Mouse (Mus musculus): ENCODE results near the gene Gtpbp10.

Gene Gtpbp10

GRCm38 (mm10) chr5:5559079-5559740, at the start of gene Gtpbp10:
Gene Gtpbp10 (minus strand): TSS chr5:5559538.
- in situ Hi-C loops (cut with MboI; ENCODE audit: unreplicated experiment in 2 of 2), result no loop called here

- in situ Hi-C loops (cut with MboI; ENCODE audit: unreplicated experiment in 2 of 2), result no loop called here
Observed at GRCm38 (mm10) chr5:5587686-5588085, 28.3 kb upstream of the Gtpbp10 start.

- in situ Hi-C loops (cut with MboI; ENCODE audit: unreplicated experiment in 2 of 2), result no loop called here
Observed at GRCm38 (mm10) chr5:5573749-5574317, 14.5 kb upstream of the Gtpbp10 start, which contains the start of gene Gm8773. Gene Gm8773 (plus strand): TSS chr5:5573799.

DNA sequence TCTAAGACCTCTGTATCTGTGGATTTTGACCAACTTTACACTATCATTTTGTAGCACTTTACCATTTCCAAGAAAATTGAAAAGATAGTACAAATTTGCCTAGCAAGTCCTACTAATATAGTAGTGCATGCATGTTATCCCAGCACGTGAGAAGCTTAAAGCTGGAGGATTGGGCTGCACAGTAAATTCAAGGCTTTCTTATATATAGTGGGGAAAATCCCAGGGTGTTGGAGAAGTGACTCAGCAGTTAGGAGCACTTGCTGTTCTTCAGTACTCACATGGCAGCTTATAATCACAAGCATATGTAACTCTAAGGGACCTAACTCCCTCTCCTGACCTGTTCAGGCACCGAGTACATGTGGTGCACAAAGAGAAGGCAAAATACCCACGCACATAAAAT, 3.1 kb upstream of the Gtpbp10 start:
- in situ Hi-C loops (cut with MboI; ENCODE audit: unreplicated experiment in 2 of 2), result no loop called here

GRCm38 (mm10) chr5:5561041-5561706, 1.8 kb upstream of the Gtpbp10 start:
- in situ Hi-C loops (cut with MboI; ENCODE audit: unreplicated experiment in 2 of 2), result no loop called here

- in situ Hi-C loops (cut with MboI; ENCODE audit: unreplicated experiment in 2 of 2), result no loop called here
Observed at GRCm38 (mm10) chr5:5559798-5560197, 460 bp upstream of the Gtpbp10 start.

- in situ Hi-C loops (cut with MboI; ENCODE audit: unreplicated experiment in 2 of 2), result no loop called here
Observed at GRCm38 (mm10) chr5:5551110-5551509, 8.2 kb downstream of the Gtpbp10 start.

DNA sequence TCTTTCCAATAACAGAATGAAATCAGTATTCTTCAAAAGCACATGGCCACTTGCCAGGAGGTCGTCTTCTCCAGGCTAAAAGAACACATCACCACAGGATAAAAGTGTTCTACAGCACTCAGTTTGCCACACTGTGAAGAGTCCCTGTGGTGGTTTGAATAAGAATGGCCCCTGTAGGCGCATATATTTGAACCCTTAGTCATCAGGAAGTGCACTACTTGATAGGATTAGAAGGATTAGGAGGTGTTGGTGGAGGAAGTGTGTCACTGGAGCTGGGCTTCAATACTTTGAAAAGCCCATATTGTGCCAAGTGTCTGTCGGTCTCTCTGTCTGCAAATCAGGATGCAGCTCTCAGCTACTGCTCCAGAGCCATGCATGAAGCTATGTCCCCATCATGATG, 19.0 kb downstream of the Gtpbp10 start:
- in situ Hi-C loops (cut with MboI; ENCODE audit: unreplicated experiment in 2 of 2), result no loop called here

- in situ Hi-C loops (cut with MboI; ENCODE audit: unreplicated experiment in 2 of 2), result no loop called here
Observed at GRCm38 (mm10) chr5:5539771-5540170, 19.6 kb downstream of the Gtpbp10 start.

DNA sequence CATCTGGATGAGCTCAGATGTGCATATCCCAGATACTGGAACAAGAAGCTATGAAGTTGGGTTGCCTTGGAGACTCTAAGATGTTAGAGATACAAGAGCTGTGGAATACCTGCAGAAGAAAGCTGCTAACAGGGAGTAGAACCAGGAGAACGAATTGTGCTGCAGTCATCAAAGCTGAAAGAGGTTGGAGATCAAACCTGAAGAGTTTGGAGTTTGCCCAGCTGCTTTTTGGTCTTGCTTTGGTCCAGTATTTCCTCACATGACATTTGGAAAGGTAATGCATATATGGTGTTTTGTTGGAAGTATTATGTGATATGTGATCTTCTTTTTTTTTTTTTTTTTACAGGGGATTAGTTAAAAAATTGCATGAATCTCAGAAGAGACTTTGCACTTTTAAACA, 23.2 kb downstream of the Gtpbp10 start:
- in situ Hi-C loops (cut with MboI; ENCODE audit: unreplicated experiment in 2 of 2), result no loop called here

DNA sequence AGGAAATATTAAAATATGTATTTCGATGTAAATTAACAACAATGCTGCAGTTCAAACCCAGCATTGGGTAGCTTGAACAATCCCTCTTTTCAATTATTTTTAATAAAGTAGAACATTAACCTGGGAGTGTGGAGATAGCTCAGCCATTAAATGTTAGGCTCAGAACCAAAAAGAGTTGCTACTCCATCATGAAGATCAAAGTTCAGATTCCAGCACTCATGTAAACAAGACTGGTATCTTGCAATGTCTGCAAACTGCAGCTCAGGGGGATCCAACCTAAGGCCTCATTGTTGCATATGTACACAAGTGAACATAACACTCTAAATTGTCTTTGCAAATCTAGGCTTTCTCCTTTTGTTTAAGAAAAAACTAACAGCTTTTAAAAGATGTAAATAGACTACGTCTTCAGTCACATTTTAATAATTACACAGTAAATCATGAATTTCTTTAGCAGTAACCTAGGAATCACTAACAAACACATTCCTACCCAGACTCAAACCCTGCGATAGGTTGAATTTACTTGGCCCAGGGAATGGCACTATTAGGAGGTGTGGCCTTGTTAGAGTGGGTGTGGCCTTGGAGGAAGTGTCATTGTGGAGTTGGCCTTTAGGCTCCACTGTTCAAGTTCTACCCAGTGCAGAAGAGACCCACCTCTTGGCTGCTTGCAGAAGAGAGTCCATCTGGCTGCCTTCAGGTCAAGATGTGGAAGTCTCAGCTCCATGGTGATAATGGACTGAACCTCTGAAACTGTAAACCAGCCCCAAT, 25.5 kb downstream of the Gtpbp10 start:
- in situ Hi-C loops (cut with MboI; ENCODE audit: unreplicated experiment in 2 of 2), result no loop called here

- in situ Hi-C loops (cut with MboI; ENCODE audit: unreplicated experiment in 2 of 2), result no loop called here
Observed at GRCm38 (mm10) chr5:5515411-5515810, 43.9 kb downstream of the Gtpbp10 start.

- in situ Hi-C loops (cut with MboI; ENCODE audit: unreplicated experiment in 2 of 2), result no loop called here
Observed at GRCm38 (mm10) chr5:5514196-5515076, 44.9 kb downstream of the Gtpbp10 start, which contains the start of gene Cldn12. Gene Cldn12 (minus strand): TSS chr5:5514958.

DNA sequence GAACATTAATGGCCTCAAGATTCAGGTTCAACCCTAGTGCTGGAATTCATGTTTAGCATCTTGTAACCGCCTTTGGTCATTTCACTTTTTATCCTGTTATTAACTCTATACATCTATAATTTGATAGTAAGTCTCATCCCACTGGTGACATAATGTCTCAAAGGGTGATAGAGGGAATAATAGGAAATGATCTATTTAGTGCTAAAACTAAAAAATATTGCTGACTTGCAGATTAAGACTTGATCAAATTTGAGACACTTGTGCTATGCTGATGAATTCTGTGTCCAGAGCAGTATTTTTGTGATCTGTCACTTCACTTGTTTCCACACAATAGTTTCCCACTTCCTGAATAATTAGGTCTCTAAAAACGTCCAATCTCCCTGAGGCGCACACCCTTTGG, 47.9 kb downstream of the Gtpbp10 start:
- in situ Hi-C loops (cut with MboI; ENCODE audit: unreplicated experiment in 2 of 2), result no loop called here

DNA sequence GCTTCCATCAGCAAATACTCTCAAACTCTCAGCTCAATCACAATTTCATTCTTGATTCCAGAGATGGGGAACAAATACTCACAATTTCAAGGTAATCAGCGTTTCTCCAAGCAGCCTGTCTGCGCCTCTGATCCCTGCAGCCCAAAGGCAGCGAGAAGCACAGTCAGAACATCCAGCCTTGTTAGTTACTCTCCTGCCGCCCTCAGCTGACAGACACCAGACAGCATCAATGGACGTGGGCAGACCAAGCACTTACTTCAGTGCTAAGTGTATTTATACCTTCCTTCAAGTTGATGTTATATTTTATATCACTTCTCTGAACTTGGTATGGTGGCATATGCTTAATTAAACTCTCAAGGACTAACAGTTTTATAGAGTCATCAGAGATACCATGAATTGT, 48.3 kb downstream of the Gtpbp10 start:
- in situ Hi-C loops (cut with MboI; ENCODE audit: unreplicated experiment in 2 of 2), result no loop called here

GRCm38 (mm10) chr5:5510304-5510887, 48.9 kb downstream of the Gtpbp10 start:
- in situ Hi-C loops (cut with MboI; ENCODE audit: unreplicated experiment in 2 of 2), result no loop called here

- in situ Hi-C loops (cut with MboI; ENCODE audit: unreplicated experiment in 2 of 2), result no loop called here
Observed at GRCm38 (mm10) chr5:5508231-5508630, 51.1 kb downstream of the Gtpbp10 start.

DNA sequence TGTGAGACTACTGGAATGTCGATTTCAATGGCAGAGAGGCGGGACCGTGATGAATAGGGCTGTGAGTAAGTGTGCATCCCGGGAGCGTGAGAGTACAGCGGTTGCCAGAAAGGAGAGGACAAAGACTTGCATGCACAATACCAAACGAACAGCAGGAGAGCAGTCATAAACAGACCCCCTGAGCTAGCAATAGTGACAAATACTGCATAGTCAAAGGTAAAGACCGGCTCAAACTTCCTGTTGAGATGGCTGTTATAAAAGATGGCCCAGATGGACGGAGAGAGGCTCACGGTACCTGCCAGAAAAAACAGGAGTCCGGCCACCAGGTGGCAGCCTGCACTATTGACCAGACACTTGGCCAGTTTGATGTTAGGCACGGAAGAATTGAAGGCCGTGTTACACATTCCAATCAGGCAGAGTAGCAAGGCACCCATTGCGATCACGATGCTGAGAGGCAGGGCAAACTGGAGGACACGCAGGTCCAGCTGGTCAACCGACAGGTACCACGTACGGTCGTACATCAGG, 51.6 kb downstream of the Gtpbp10 start:
- in situ Hi-C loops (cut with MboI; ENCODE audit: unreplicated experiment in 2 of 2), result no loop called here

- in situ Hi-C loops (cut with MboI; ENCODE audit: unreplicated experiment in 2 of 2), result no loop called here
Observed at GRCm38 (mm10) chr5:5504456-5504855, 54.9 kb downstream of the Gtpbp10 start.

- in situ Hi-C loops (cut with MboI; ENCODE audit: unreplicated experiment in 2 of 2), result no loop called here
Observed at GRCm38 (mm10) chr5:5503381-5503780, 56.0 kb downstream of the Gtpbp10 start.
